Mouse (Mus musculus) heart, embryonic 11.5 days (tissue): ENCODE results near the gene 1700037H04Rik. TPM values are rescaled to one million over a fixed set of nuclear protein-coding genes. Genes with fewer than 3 reads are reported as not detected.

Source experiments
- ATAC-seq: fragments of 200-750 bp; cut with Nextera tagmentation; replicated peaks from 2 replicates; pipeline ENCODE4 v1.8.0; 2017; ENCODE audit warnings: moderate library complexity; ENCODE audit not compliant: insufficient number of reproducible peaks, low FRiP score, low TSS enrichment
- H3K27ac ChIP-seq: fragments of 300-500 bp; sonication (generic); 2 replicates; pipeline ENCODE4 v1.5.1; 2014; ENCODE audit warnings: mild to moderate bottlenecking, low read depth, low read length
- H3K27me3 ChIP-seq: fragments of 300-500 bp; sonication (generic); 2 replicates; pipeline ENCODE4 v1.6.1; 2014; ENCODE audit warnings: mild to moderate bottlenecking, low read length, mixed read lengths; ENCODE audit not compliant: control insufficient read depth, insufficient read depth
- H3K36me3 ChIP-seq: fragments of 300-500 bp; sonication (generic); 2 replicates; pipeline ENCODE4 v1.6.1; 2014; ENCODE audit warnings: mild to moderate bottlenecking, low read length, moderate library complexity, mixed read lengths; ENCODE audit not compliant: control insufficient read depth, insufficient read depth
- H3K4me1 ChIP-seq: fragments of 300-500 bp; sonication (generic); 2 replicates; pipeline ENCODE4 v1.6.1; 2014; ENCODE audit warnings: low read length; ENCODE audit not compliant: control insufficient read depth, insufficient read depth
- H3K4me2 ChIP-seq: fragments of 300-500 bp; sonication (generic); 2 replicates; pipeline ENCODE4 v1.6.1; 2014; ENCODE audit warnings: mild to moderate bottlenecking, moderate library complexity
- H3K4me3 ChIP-seq: fragments of 300-500 bp; sonication (generic); 2 replicates; pipeline ENCODE4 v1.5.1; 2014; ENCODE audit warnings: low read depth, low read length
- H3K9ac ChIP-seq: fragments of 300-500 bp; sonication (generic); 2 replicates; pipeline ENCODE4 v1.6.1; 2014; ENCODE audit warnings: mild to moderate bottlenecking, low read depth, low read length, moderate library complexity
- H3K9me3 ChIP-seq: fragments of 300-500 bp; sonication (generic); replicated peaks from 2 replicates; pipeline ENCODE4 v1.6.1; 2016; ENCODE audit warnings: low read length; ENCODE audit not compliant: control insufficient read depth
- WGBS: fragments of 180-500 bp; shearing (Covaris S2); extraction: QIAGEN DNeasy Blood & Tissue Kit; methylation state at CpG from one replicate; pipeline ENCODE4 v1.1.7; 2014; ENCODE audit not compliant: insufficient replicate concordance; 5-methylcytosine and 5-hydroxymethylcytosine counted together
- polyA plus RNA-seq: library from polyadenylated mRNA; unstranded; fragments of >200 nt; fragmentation: Nextera tagmentation; extraction: Ambion mirVana; gene quantifications from 2 replicates; pipeline ENCODE4 v1.2.1, GENCODE M21; 2014

The 1700037H04Rik gene
- polyA plus RNA-seq, 1 experiment from 2014 or later: 83.0 TPM

DNA sequence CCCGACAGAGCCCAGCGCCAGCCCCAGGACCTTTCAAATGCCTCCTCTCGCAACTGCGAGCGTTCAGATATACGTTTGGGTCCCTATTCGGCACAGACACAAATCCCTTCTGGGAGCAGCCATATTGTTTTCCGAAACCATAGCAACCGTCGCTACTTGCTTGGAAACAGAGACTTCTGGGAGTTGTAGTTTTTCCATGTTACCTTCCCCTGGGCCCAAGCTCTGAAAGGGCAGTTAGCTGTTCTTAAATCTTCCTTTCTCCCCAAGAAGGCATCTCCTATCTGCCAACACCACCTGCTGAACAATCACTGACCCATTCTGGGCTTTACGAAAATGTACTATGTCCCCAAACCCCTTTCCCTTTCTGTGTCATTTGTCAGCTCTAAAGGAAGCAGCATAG lies 14.8 kb upstream of the 1700037H04Rik start:
- H3K9ac ChIP-seq: no peak overlapping the region
- H3K4me2 ChIP-seq: peak overlapping the region; percentile 81
- no peak overlapping the region for H3K27ac ChIP-seq
- WGBS: 4% methylated on average over 11 of the region's 11 CpGs
- peak overlapping the region; percentile 39 for H3K4me3 ChIP-seq
- H3K27me3 ChIP-seq: peaks cover 42% of the 10 kb centered on the region
- H3K4me1 ChIP-seq: peaks cover 24% of the 10 kb centered on the region
- ATAC-seq: no peak
- H3K9me3 ChIP-seq: no peaks in the 10 kb centered on the region
- peaks cover 2% of the 10 kb centered on the region; the same call in 1 of the 2 replicates for H3K36me3 ChIP-seq

GRCm38 (mm10) chr2:131172322-131172721 lies 12.4 kb upstream of the 1700037H04Rik start:
- no peaks in the 10 kb centered on the region for H3K9me3 ChIP-seq
- no peak overlapping the region for H3K27ac ChIP-seq
- no peak overlapping the region for H3K4me3 ChIP-seq
- H3K9ac ChIP-seq: no peak overlapping the region
- no peaks in the 10 kb centered on the region for H3K36me3 ChIP-seq
- H3K4me2 ChIP-seq: no peak overlapping the region
- H3K4me1 ChIP-seq: peaks cover 7% of the 10 kb centered on the region
- peaks cover 42% of the 10 kb centered on the region for H3K27me3 ChIP-seq
- 31% methylated on average over 9 of the region's 9 CpGs for WGBS
- no peak for ATAC-seq

DNA sequence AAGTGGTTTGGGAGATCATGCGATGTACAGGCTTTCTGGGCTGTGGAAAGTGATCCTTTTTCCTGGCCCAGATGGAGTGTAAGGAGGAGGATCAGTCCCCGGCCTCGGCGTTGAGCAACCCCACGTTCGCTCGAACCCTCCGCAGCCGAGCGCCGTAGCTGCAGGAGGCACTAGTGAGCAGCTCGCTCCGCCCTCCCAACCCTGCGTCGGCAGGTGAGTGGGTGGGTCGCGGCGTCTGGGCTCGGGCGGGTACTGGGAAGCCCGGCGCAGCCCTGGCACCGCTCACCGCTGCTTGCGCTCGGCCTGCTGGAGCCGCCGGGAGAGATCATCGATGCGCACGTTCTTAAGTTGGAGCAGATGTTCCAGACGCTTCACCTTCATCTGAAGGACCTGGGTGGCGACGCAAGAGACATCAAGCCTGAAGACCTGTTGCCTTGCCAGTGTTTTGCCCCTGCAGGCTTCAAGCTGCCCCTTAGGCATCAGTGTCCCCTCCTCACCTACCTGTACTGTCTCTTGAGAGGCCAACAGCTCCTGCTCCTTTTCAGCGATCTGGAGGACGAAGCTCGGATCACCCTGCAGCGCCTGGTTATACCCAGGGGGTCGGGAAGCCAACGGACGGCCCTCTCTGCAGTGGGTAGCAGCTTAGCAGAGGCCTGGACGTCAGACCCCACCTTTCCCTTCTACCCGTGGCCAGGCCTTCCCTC lies 11.7 kb upstream of the 1700037H04Rik start:
- WGBS: 2% methylated on average over 43 of the region's 43 CpGs
- Histone ChIP-seq H3K4me1 (peaks cover 2% of the 10 kb centered on the region), H3K4me2 (peak overlapping the region; percentile 61), H3K27me3 (peaks cover 42% of the 10 kb centered on the region), H3K4me3 (peak overlapping the region; percentile 30), H3K9ac (peak overlapping the region; percentile 22; the same call in 1 of the 2 replicates), H3K36me3 (no peaks in the 10 kb centered on the region), H3K27ac (no peak overlapping the region), H3K9me3 (no peaks in the 10 kb centered on the region)
- no peak; the same call in 1 of the 2 replicates for ATAC-seq

- 9% methylated on average over 9 of the region's 9 CpGs for WGBS
- H3K27ac ChIP-seq: no peak overlapping the region
- ATAC-seq: no peak
- no peak overlapping the region for H3K9ac ChIP-seq
- peak overlapping the region; percentile 61 for H3K4me2 ChIP-seq
- H3K27me3 ChIP-seq: peaks cover 42% of the 10 kb centered on the region
- H3K9me3 ChIP-seq: no peaks in the 10 kb centered on the region
- peak overlapping the region; percentile 30 for H3K4me3 ChIP-seq
- H3K4me1 ChIP-seq: peaks cover 2% of the 10 kb centered on the region
- H3K36me3 ChIP-seq: no peaks in the 10 kb centered on the region
These were observed 11.1 kb upstream of the 1700037H04Rik start for GRCm38 (mm10) chr2:131170936-131171335.

DNA sequence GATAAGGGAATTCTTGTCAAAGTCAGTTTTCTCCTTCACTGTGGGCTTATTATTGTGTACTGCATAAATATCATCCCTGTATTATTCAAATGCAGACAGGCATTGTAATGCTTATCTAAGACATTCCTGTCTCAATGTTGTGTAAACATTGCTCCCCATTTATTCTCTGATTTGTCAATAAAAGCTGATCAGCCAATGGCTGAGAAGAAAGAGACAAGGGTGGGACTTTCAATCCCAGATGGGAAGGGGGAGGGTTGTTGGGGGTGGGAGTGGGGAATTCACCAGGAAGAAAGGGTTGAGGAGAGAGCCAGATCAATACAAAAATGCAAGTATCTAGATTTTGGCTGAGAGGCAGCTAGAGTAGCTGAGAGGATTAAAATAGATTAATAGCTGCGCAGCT lies 9.0 kb upstream of the 1700037H04Rik start:
- Histone ChIP-seq H3K4me1 (no peaks in the 10 kb centered on the region; the same call in 1 of the 2 replicates), H3K27me3 (peaks cover 41% of the 10 kb centered on the region), H3K9me3 (no peaks in the 10 kb centered on the region), H3K27ac (no peak overlapping the region), H3K4me3 (no peak overlapping the region), H3K4me2 (no peak overlapping the region), H3K36me3 (no peaks in the 10 kb centered on the region), H3K9ac (no peak overlapping the region)
- ATAC-seq: no peak
- 81% methylated on average over 1 of the region's 1 CpGs for WGBS

DNA sequence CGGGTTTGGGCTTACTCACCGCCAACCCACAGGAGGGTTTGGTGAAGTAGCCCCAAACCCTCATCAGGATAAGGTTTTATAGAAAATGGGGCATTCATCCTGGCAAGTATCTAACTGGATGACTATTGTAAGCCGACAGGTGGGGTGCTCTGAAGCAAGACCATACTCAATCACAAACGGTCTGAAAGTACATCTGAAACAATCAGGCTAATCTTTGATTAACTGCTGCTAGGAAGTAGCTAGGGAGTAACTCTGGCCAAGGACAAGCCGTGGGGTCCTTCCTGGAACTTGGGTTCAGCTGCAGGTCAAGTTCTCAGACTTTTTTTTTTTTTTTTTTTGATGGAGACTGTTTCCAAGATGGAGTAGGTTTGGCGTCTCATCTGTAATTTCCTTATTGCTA lies 8.1 kb upstream of the 1700037H04Rik start:
- H3K36me3 ChIP-seq: no peaks in the 10 kb centered on the region
- H3K4me3 ChIP-seq: no peak overlapping the region
- no peak overlapping the region for H3K9ac ChIP-seq
- no peak overlapping the region for H3K4me2 ChIP-seq
- H3K4me1 ChIP-seq: no peaks in the 10 kb centered on the region; the same call in 1 of the 2 replicates
- ATAC-seq: no peak
- peaks cover 32% of the 10 kb centered on the region for H3K27me3 ChIP-seq
- WGBS: 73% methylated on average over 6 of the region's 6 CpGs
- no peak overlapping the region for H3K27ac ChIP-seq
- H3K9me3 ChIP-seq: no peaks in the 10 kb centered on the region

GRCm38 (mm10) chr2:131166172-131166571 lies 6.3 kb upstream of the 1700037H04Rik start:
- H3K27me3 ChIP-seq: peaks cover 14% of the 10 kb centered on the region
- no peak overlapping the region for H3K9ac ChIP-seq
- no peak overlapping the region for H3K27ac ChIP-seq
- no peaks in the 10 kb centered on the region for H3K36me3 ChIP-seq
- H3K4me3 ChIP-seq: no peak overlapping the region
- no peak overlapping the region for H3K4me2 ChIP-seq
- no peaks in the 10 kb centered on the region for H3K9me3 ChIP-seq
- no peak for ATAC-seq
- WGBS: 82% methylated on average over 2 of the region's 2 CpGs
- no peaks in the 10 kb centered on the region; the same call in 1 of the 2 replicates for H3K4me1 ChIP-seq

DNA sequence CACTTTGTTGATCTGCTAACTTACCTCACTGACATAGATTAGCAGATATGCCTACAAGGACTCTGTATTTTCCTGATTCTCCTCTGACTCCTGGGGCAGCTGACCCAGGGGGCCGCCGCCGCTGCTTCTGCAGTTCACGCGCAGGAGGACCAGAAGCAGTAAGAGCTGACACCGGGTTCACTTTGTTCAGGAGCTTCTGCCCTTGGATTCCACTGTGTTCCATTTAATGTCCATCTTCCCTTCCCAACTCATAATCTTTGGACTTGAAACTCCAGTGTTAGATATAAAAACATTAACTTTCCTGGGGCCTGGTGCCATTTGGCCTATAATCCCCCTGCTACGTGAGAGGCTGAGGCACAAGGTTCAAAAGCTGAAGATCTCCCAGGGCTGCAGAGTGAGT lies 4.0 kb upstream of the 1700037H04Rik start:
- WGBS: 64% methylated on average over 7 of the region's 7 CpGs
- ATAC-seq: no peak
- Histone ChIP-seq H3K27me3 (no peaks in the 10 kb centered on the region), H3K27ac (no peak overlapping the region), H3K4me2 (no peak overlapping the region), H3K9ac (no peak overlapping the region), H3K4me1 (peaks cover 4% of the 10 kb centered on the region), H3K4me3 (no peak overlapping the region), H3K36me3 (no peaks in the 10 kb centered on the region), H3K9me3 (no peaks in the 10 kb centered on the region)

GRCm38 (mm10) chr2:131160671-131161111 lies 810 bp upstream of the 1700037H04Rik start:
- Histone ChIP-seq H3K9ac (peak overlapping the region; percentile 91), H3K9me3 (no peaks in the 10 kb centered on the region), H3K4me3 (peak overlapping the region; percentile 84), H3K27me3 (no peaks in the 10 kb centered on the region), H3K27ac (peak overlapping the region; percentile 92), H3K36me3 (no peaks in the 10 kb centered on the region), H3K4me1 (peaks cover 28% of the 10 kb centered on the region), H3K4me2 (peak overlapping the region; percentile 91)
- WGBS: 1% methylated on average over 17 of the region's 17 CpGs
- no peak for ATAC-seq
